In the genomic region with DNA sequence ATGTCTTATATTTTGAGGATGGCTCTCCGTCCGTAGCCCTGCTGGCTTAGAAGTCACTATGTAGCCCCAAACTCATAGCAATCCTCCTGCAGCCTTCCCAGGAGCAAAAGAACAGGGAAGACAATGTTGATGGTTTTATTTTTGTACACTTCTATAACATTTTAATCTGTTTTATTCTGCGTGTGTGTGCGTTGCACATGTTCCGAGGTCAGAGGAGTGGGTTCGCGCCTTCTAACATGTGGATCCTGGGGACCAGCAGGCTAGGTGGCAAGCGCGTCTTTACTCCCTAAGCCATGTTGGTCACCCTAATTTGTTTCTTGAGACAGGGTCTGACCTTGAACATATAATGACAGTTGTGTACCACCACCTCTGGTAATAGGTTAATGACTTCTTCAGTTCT, we compare ENCODE assay signal across 8 mouse cellular contexts. TPM values are rescaled to one million over a fixed set of nuclear protein-coding genes. Genes with fewer than 3 reads are reported as not detected.
DNase-seq lines count a peak whose midpoint lies in the region; ATAC-seq and TF ChIP-seq lines count a peak whose summit lies in the region.

No protein-coding gene starts in this region.

- ATAC-seq in neural tube, embryonic 11.5 days (ENCODE audit: insufficient read depth, low FRiP score, low TSS enrichment): no peak
- ATAC-seq in limb, embryonic 14.5 days (ENCODE audit: low FRiP score, low read depth): no peak
- no peak for ATAC-seq in stomach, embryonic 15.5 days (ENCODE audit: insufficient read depth, low FRiP score, low read depth)
- no peak for ATAC-seq in inflammation-experienced regulatory T-cells, adult 6 months

- no peak for TF ChIP-seq POLR2A in limb, embryonic 14.5 days (IDR thresholded peaks at IDR 0.05; ENCODE audit: borderline replicate concordance, extremely low read depth, insufficient read depth, insufficient read length)

- H3K27me3 ChIP-seq in neural tube, embryonic 11.5 days (ENCODE audit: control insufficient read depth, insufficient read depth, low read length): peaks cover 71% of the 10 kb centered on the region
- H3K27me3 ChIP-seq in limb, embryonic 14.5 days (ENCODE audit: control insufficient read depth, insufficient read depth, low read length): peaks cover 54% of the 10 kb centered on the region
- peaks cover 36% of the 10 kb centered on the region for H3K27me3 ChIP-seq in stomach, embryonic 15.5 days (replicated peaks)

- no peaks in the 10 kb centered on the region for H3K9me3 ChIP-seq in neural tube, embryonic 11.5 days (ENCODE audit: control insufficient read depth, low read length)
- H3K9me3 ChIP-seq in limb, embryonic 14.5 days (ENCODE audit: control insufficient read depth, low read length): no peaks in the 10 kb centered on the region
- H3K9me3 ChIP-seq in stomach, embryonic 15.5 days: no peaks in the 10 kb centered on the region

- H3K27ac ChIP-seq in neural tube, embryonic 11.5 days (ENCODE audit: low read depth, low read length): no peak overlapping the region
- no peak overlapping the region for H3K27ac ChIP-seq in limb, embryonic 14.5 days (replicated peaks; ENCODE audit: low read depth, low read length)
- H3K27ac ChIP-seq in stomach, embryonic 15.5 days: peak overlapping the region; percentile 92; the same call in 1 of the 2 replicates

- H3K9ac ChIP-seq in neural tube, embryonic 11.5 days (ENCODE audit: low read length): no peak overlapping the region
- peak overlapping the region; percentile 60 for H3K9ac ChIP-seq in limb, embryonic 14.5 days (ENCODE audit: low read depth, low read length, severe bottlenecking)
- H3K9ac ChIP-seq in stomach, embryonic 15.5 days: peak overlapping the region; percentile 58; the same call in 1 of the 2 replicates

- H3K4me1 ChIP-seq in neural tube, embryonic 11.5 days (ENCODE audit: control insufficient read depth, insufficient read depth, low read length): no peaks in the 10 kb centered on the region
- H3K4me1 ChIP-seq in limb, embryonic 14.5 days (ENCODE audit: control insufficient read depth, insufficient read depth, low read length): peaks cover 5% of the 10 kb centered on the region; the same call in 1 of the 2 replicates
- H3K4me1 ChIP-seq in stomach, embryonic 15.5 days: peaks cover 12% of the 10 kb centered on the region

- H3K4me3 ChIP-seq in neural tube, embryonic 11.5 days (ENCODE audit: low read depth, low read length): no peak overlapping the region
- H3K4me3 ChIP-seq in limb, embryonic 14.5 days (replicated peaks; ENCODE audit: low read length): peak overlapping the region; percentile 62
- H3K4me3 ChIP-seq in stomach, embryonic 15.5 days (replicated peaks): peak overlapping the region; percentile 74

- H3K4me2 ChIP-seq in neural tube, embryonic 11.5 days (ENCODE audit: low read depth): peak overlapping the region; percentile 72; the same call in 1 of the 2 replicates
- H3K4me2 ChIP-seq in limb, embryonic 14.5 days (replicated peaks; ENCODE audit: low read depth, low read length, severe bottlenecking): peak overlapping the region; percentile 92
- peak overlapping the region; percentile 81 for H3K4me2 ChIP-seq in stomach, embryonic 15.5 days

- WGBS in neural tube, embryonic 11.5 days: 53% methylated on average over 9 of the region's 9 CpGs
- WGBS in limb, embryonic 14.5 days: 51% methylated on average over 9 of the region's 9 CpGs
- WGBS in stomach, embryonic 15.5 days: 57% methylated on average over 9 of the region's 9 CpGs

- no peaks in the 10 kb centered on the region for H3K36me3 ChIP-seq in neural tube, embryonic 11.5 days (ENCODE audit: control insufficient read depth, insufficient read depth, low read length)
- no peaks in the 10 kb centered on the region for H3K36me3 ChIP-seq in limb, embryonic 14.5 days (ENCODE audit: control insufficient read depth, insufficient read depth, low read length)
- no peaks in the 10 kb centered on the region for H3K36me3 ChIP-seq in stomach, embryonic 15.5 days

- DNase-seq in cerebellum, adult 11 months: peak; percentile 25
- DNase-seq in cerebellum, postnatal 4 days (ENCODE audit: low spot score in 2 of 2): no peak
- no peak for DNase-seq in neural tube, embryonic 11.5 days (ENCODE audit: low spot score)
- DNase-seq in neural tube, embryonic 10.5 days (ENCODE audit: extremely low spot score, low spot score): no peak
- no peak for DNase-seq in limb, embryonic 14.5 days (ENCODE audit: low spot score)
- DNase-seq in urinary bladder, postnatal 10 days (ENCODE audit: low spot score): no peak

RNA-seq across cellular contexts. Expression of a gene that starts 0.7 kb away (rescaled TPM):
- 1.6 and 2.0 TPM in 2 replicates for polyA plus RNA-seq in neural tube, embryonic 11.5 days (2014; fragmentation: Nextera tagmentation; extraction: Ambion mirVana)
- polyA plus RNA-seq in limb, embryonic 14.5 days (2012; rRNA removed): 8.0 and 11.1 TPM in 2 replicates
- 5.2 and 5.3 TPM in 2 replicates for polyA plus RNA-seq in limb, embryonic 14.5 days (2014; fragmentation: Nextera tagmentation; extraction: Ambion mirVana)
- polyA plus RNA-seq in stomach, embryonic 15.5 days (2015; fragmentation: Nextera tagmentation; extraction: Ambion mirVana): 9.1 and 9.6 TPM in 2 replicates
- 10 to 100 TPM; 18.9 to 30.3 (median 22.5) TPM for polyA plus RNA-seq in inflammation-experienced regulatory T-cells, adult 6 months (2017; shearing (Covaris generic))

RNA-seq across cellular contexts. Expression of a gene that starts 5.2 kb away (rescaled TPM):
- polyA plus RNA-seq in neural tube, embryonic 11.5 days (2014; fragmentation: Nextera tagmentation; extraction: Ambion mirVana): 6.5 and 7.7 TPM in 2 replicates
- 0.28 and 0.39 TPM in 2 replicates for polyA plus RNA-seq in limb, embryonic 14.5 days (2012; rRNA removed)
- polyA plus RNA-seq in limb, embryonic 14.5 days (2014; fragmentation: Nextera tagmentation; extraction: Ambion mirVana): 0.91 and 0.97 TPM in 2 replicates
- polyA plus RNA-seq in stomach, embryonic 15.5 days (2015; fragmentation: Nextera tagmentation; extraction: Ambion mirVana): 1.1 TPM in 2 replicates
- polyA plus RNA-seq in inflammation-experienced regulatory T-cells, adult 6 months (2017; shearing (Covaris generic)): under 1 TPM; 0.42 to 0.67 (median 0.54) TPM

RNA-seq across cellular contexts. Expression of a gene that starts 12.2 kb away (rescaled TPM):
- polyA plus RNA-seq in neural tube, embryonic 11.5 days (2014; fragmentation: Nextera tagmentation; extraction: Ambion mirVana): not detected in 2 replicates
- 1.8 and 2.5 TPM in 2 replicates for polyA plus RNA-seq in limb, embryonic 14.5 days (2012; rRNA removed)
- 1.7 TPM in 1 of 2 replicates, not detected in the other for polyA plus RNA-seq in limb, embryonic 14.5 days (2014; fragmentation: Nextera tagmentation; extraction: Ambion mirVana)
- polyA plus RNA-seq in stomach, embryonic 15.5 days (2015; fragmentation: Nextera tagmentation; extraction: Ambion mirVana): 1.4 and 2.0 TPM in 2 replicates
- 10 to 100 TPM; 11.7 to 25.4 (median 22.8) TPM for polyA plus RNA-seq in inflammation-experienced regulatory T-cells, adult 6 months (2017; shearing (Covaris generic))

RNA-seq across cellular contexts. Expression of a gene that starts 24.8 kb away (rescaled TPM):
- 0.33 and 0.59 TPM in 2 replicates for polyA plus RNA-seq in neural tube, embryonic 11.5 days (2014; fragmentation: Nextera tagmentation; extraction: Ambion mirVana)
- polyA plus RNA-seq in limb, embryonic 14.5 days (2012; rRNA removed): 1.1 and 1.5 TPM in 2 replicates
- 0.67 and 0.77 TPM in 2 replicates for polyA plus RNA-seq in limb, embryonic 14.5 days (2014; fragmentation: Nextera tagmentation; extraction: Ambion mirVana)
- polyA plus RNA-seq in stomach, embryonic 15.5 days (2015; fragmentation: Nextera tagmentation; extraction: Ambion mirVana): 10.4 and 12.2 TPM in 2 replicates
- polyA plus RNA-seq in inflammation-experienced regulatory T-cells, adult 6 months (2017; shearing (Covaris generic)): 1 to 10 TPM; 2.8 to 5.6 (median 4.3) TPM

RNA-seq across cellular contexts. Expression of a gene that starts 48.7 kb away (rescaled TPM):
- 12.3 and 12.4 TPM in 2 replicates for polyA plus RNA-seq in neural tube, embryonic 11.5 days (2014; fragmentation: Nextera tagmentation; extraction: Ambion mirVana)
- polyA plus RNA-seq in limb, embryonic 14.5 days (2012; rRNA removed): 10.4 and 11.0 TPM in 2 replicates
- polyA plus RNA-seq in limb, embryonic 14.5 days (2014; fragmentation: Nextera tagmentation; extraction: Ambion mirVana): 3.3 and 3.6 TPM in 2 replicates
- 7.6 and 8.3 TPM in 2 replicates for polyA plus RNA-seq in stomach, embryonic 15.5 days (2015; fragmentation: Nextera tagmentation; extraction: Ambion mirVana)
- polyA plus RNA-seq in inflammation-experienced regulatory T-cells, adult 6 months (2017; shearing (Covaris generic)): 10 to 100 TPM; 37.6 to 66.4 (median 54.3) TPM
